Mouse (Mus musculus) thymus, postnatal 10 days (tissue): Measurements from ENCODE around the gene Atm.

Source experiments
- DNase-seq, 2 experiments: peaks; one replicate each; pipeline ENCODE4 v3.0.0; 2021; ENCODE audit warnings: low spot score in 2 of 2

Atm gene

DNA sequence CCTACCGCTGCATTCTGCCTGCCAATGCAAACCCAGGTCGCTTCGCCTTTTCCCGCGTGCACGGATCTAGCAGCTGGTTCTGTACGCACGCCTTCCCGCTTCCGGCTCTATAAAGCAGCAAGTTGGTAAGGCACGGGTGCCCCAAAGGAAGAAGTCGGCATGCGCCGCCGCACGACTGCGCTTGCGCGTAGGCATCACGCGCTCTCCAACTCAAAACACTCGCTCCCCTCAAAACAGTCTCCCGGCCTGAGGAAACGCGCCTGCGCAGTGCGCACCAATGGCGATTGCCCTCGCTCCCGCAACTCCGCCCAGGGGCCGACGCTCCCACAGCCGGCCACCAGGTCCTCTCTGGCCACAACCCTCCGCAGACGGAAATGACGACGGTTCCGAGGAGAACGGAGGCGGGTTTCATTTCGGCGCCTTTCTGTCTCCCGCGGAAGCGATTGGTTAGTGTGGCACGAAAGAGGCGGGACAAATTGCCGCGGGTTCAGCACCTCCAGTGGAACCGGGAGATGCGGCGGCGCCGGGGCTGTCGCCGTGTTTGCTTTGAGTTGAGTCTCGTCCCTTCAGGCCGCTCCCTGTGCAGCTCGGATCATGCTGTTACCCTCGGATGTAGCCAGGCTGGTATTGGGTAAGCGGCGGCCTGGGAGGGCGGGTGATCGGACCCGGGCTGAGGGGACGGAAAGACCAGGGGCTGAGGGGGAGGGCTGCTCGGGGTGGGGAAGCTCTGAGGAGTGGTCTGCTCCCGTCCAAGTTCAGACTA is at the start of gene Atm, which contains the start of gene Npat:
Atm (minus strand) TSS at position 183 of the 763 bp plus-strand sequence.
Npat (plus strand) TSS at position 490 of the 763 bp plus-strand sequence.
- DNase-seq = peak; percentile 99

DNA sequence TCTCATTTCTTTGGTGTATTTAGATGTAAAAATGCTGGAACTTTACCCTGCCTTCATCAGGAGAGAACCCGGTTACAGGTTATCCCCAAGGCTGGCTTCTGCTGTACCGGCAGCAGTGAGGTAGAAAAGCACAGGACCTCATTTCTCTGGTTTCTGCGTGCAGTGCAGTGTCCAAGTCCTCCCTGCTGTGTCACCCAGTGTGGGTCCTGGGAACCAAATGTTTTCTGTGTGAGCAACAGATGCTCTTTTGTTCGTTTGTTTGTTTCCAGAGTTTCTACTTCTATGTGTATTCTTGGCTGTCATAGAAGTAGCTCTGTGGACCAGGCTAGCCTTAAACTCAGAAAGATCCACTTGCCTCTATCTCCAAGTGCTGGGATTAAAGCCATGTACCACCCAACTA is 45.3 kb upstream of the Atm start:
- no peak for DNase-seq

DNA sequence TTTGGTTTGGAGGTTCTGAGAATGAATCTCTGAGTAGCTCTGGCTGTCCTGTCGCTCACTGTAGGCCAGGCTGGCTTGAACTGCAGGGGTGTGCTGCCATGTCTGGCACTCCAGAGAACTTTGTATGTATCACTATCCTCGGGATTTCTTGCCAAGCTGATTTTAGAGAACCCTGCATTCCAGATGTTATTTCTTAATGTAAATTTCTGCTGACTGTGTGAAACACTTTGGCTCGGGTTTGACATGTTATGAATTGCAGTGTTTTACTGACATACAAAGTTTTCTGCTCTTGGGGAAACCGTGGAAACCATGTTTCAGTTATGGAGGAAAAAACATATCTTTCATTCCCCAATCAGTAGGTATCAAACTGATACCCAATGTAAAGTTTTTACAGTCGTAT is 39.2 kb upstream of the Atm start:
- no peak for DNase-seq

DNA sequence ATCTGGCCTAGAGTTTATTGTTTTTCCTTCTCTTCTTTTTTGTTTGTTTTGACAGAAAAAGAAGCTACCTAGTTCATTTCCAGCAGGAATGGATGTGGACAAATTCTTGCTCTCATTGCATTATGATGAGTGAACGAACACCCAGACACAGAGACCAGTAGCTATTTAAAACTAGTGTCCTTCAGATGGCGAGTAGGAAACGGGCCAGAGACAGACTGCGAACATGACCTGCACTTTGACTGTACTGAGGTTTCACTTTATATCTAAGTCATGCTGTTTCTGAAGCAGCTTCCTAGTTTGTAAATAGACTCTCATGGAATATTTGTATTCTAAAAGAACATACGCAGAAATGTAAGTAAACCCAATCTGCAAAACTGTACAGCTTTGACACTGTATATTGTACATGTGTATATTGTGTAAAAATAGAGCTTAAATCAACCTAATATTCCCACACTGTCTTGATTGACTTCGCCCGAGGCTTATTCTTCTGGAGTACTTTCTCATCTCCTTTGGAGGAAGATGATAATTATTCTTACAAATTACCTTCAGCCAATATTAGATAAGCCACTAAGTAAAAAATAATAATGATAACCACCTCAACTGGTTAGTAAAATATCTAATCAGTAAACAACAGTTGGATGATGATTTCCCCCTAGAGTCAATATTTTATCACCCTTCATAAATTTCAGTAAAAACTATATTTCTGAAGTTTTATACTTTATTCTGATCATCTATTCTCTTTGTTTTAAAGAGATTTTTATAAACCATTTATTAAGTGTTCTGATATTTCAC is 36.2 kb upstream of the Atm start:
- DNase-seq = no peak

DNA sequence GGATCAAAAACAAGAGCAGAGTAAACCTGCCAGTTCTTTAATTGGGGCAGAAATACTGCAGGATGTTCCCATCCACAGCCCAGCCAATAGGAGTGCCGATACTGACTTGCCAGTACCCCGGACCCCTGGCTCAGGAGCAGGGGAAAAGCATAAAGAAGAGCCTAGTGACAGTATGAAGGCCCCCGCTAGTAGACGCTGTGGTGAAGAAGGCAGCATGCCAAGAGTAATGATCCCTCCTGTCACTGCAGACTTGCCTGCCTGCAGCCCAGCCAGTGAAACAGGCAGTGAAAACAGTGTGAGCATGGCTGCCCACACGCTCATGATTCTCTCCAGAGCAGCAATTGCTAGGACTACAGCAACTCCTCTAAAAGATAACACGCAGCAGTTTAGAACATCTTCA is 34.1 kb upstream of the Atm start:
- DNase-seq = no peak

DNA sequence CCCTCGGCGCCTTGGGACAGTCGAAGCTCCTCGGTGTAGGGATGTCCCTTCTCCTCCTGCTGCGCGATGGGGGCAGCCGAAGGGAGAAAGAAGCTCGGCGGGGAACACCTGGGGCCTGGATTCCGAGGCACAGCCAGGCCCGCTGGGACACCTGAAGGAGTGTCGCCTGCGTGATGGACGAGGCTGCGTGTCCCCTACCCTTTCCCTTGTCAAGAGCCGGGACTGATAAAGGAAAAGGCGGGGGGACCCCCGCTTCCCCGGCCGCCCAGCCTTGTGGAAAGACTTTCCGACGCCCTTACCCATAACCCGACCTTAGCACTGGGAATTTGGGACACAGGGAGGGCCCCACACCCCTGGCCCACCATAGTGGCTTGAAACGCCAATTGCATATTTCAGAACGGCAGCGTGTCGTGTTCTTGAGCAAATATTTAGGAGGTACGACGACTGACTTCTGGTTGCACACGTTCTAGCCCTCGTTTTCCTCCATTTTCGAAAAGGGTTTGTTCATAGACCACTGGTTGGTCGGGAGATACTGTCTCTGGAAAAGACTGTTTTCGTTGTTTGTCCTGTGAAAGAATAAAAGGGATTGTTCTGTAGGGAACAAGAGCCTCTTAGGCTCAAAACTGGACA is 911 bp upstream of the Atm start:
- DNase-seq = no peak

- DNase-seq = peak; percentile 4 to 7
Measured at GRCm38 (mm10) chr9:53535416-53536320, 872 bp downstream of the Atm start.

DNA sequence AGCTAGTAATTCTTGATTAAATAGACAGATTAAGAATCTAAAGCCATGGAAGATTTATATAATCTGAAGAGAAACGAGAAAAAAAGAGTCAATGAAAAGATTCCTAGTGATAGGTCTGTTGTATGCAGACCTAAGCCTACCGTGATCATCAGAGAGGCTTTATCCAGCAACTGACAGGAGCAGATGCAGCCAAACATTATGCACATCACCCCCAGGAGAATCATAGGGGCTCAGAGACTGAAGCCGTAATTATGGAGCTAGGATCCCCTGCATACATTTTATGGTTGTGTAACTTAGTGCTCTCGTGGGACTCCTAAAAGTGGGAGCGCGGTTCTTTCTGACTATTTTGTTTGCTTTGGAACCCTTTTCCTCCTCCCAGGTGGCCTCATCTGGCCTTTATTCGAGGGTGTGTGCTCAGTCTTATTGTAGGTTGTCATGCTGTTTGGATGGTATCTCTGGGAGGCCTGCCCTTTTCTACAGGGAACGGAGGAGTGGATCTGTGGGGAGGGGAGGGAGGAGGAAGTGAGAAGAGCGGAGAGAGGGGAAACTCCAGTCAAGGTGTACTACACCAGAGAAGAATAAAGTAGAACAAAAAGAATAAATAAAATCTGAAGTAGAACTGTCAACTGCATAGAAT is 19.0 kb downstream of the Atm start:
- DNase-seq = no peak

GRCm38 (mm10) chr9:53514091-53514490 is 22.4 kb downstream of the Atm start:
- DNase-seq = no peak

DNA sequence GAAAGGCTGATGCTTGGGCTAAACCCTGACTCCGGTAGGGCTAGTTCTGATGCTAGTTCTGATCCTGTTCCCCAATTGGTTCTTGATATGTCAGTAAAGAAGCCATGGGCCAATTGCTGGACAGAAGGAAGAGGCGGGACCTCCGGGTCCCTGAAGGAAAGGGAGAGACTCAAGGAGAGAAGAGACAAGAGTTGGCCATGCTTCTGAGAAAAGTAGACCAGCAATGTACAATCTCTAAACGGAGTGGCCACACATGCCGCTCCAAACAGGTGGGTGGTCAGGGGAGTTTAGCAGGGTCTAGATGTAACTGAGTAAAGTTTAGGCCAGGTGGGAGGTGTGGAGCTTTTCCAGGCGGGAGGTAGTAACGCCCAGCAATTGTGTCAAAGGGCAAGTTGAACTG is 28.5 kb downstream of the Atm start:
- no peak for DNase-seq

DNA sequence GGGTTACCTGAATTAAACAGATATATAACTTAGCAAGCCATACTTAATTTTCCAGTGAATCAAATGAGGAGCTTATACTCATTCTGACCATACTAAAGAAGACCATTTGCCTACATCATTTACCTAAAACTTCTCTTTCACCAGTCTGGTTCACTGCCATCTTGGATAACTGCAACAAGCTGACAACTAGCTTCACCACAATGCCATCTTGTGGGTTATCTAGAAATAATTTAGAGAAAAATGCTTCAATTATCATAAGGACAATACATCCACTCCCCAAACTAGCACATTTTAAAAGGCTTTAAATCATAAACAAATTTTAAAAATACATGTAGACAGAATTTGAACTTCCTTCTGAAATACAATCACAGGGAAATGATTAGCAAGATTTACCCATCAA is 50.7 kb downstream of the Atm start:
- DNase-seq = no peak

GRCm38 (mm10) chr9:53472806-53473518 is 63.6 kb downstream of the Atm start:
- DNase-seq = no peak

DNA sequence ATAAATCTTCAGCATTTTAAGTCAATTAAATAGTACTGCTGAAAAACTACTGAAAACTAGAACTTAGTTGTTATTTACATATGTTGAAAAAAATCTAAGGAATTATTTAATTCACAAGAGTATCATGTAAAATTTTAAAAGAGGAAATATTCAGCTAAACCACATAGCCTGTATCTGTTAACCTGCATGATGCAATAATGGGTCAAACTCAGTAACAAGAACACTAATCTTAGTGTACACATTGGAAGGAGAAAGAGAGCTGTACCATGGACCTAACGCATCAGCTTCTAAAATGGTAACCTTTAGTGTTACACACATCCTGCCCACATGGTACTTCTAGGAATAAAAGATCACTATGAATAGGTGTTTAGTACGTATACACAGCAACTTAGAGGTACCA is 84.5 kb downstream of the Atm start:
- no peak for DNase-seq

- no peak for DNase-seq
Measured at GRCm38 (mm10) chr9:53450609-53451008, 85.9 kb downstream of the Atm start.

DNA sequence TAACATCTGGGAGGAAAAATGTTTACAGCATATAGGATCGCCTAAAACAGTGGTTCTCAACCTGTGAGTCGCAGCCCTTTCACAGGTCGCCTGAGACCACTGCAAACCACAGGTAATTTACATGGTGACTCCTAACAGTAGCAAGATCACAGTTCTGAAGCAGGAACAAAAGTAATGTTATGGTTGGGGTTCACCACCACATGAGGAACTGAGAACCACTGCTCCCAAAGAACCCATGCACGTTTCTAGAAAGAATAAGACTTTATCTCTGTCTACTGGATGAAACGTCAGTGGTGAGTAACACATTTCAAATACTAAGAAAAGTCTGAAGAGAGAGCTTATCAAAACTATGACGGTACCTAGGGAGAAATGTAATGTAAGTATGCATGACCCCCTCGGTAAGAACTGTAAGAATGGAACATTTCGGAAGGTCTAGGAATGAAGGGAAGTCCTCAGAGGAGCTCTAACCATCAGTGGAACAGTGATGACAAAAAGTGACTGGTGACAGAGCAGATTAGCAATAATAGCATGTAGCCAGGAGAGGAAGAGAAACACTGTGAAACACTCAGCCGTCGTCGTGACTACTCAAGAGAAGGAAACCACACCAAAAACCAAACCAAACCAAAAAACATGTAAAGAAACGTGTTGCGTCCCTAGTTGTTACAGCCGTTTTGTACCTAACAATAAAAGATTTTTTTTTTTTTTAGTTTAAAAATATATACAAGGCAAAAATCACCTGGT is 100.5 kb downstream of the Atm start:
- DNase-seq = no peak

GRCm38 (mm10) chr9:53427638-53428037 is 108.9 kb downstream of the Atm start:
- DNase-seq = no peak

DNA sequence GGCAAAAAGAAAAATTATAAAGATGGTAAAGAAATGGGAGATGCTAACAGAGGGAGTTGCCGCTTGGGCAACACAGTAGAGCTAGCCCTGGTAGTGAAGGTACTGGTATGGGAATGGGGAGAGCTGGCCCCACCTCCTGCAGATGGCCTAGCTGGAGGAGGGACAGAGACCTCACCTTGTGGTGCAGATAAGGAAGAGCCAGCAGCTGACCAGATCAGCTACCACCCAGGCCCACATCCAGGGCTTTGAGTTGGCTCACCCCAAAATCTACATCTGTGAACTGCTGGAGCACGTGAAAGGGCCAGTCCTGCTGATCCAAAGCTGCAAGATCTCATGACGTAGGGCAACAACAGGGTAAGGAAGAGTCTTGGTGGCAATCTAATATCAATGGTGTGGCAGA is 109.8 kb downstream of the Atm start:
- no peak for DNase-seq

GRCm38 (mm10) chr9:53422133-53422896 is 114.2 kb downstream of the Atm start:
- DNase-seq = no peak

DNA sequence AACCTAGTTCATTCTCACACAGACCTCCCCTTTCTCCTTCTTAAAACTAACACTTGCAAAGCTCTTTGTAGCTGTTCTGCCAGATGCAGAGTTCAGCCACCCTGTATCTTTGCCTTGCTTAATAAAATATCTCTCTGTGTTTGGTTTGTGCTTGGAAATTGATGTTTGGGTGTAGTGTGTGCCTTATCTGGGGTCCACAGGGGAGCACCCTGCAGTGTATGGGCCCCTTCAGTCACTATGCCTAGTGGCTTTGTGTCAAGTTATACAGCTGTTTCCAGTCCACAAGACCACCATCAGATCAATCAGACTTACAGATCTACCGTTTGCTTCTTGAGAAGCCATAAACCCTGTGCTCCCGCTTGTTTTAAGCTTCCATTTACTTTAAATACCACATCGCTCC is 127.1 kb downstream of the Atm start:
- DNase-seq = no peak
